Mouse (Mus musculus): ENCODE results near the gene Mphosph9. TPM values are rescaled to one million over a fixed set of nuclear protein-coding genes. Genes with fewer than 3 reads are reported as not detected.

Mphosph9 gene
- 2.2 and 2.9 TPM in 2 replicates for polyA plus RNA-seq (2015; fragmentation: Nextera tagmentation; extraction: Ambion mirVana)

- Histone ChIP-seq H3K9me3 (ENCODE audit: control insufficient read depth, low read length) (no peaks in the 10 kb centered on the region), H3K4me3 (ENCODE audit: low read depth, low read length) (peak within 1 kb of the TSS; percentile 64), H3K4me2 (replicated peaks; ENCODE audit: low read depth) (peak within 1 kb of the TSS; percentile 83), H3K36me3 (ENCODE audit: control insufficient read depth, insufficient read depth, low read length) (no peaks in the 10 kb centered on the region), H3K4me1 (replicated peaks; ENCODE audit: control insufficient read depth, insufficient read depth) (0 out of 2 replicates have a peak, but pooled peaks cover 3% of the 10 kb centered on the region), H3K27me3 (ENCODE audit: control insufficient read depth, insufficient read depth, low read length) (no peaks in the 10 kb centered on the region), H3K9ac (ENCODE audit: low read length) (peak within 1 kb of the TSS; percentile 68), H3K27ac (replicated peaks) (peak within 1 kb of the TSS; percentile 91)
- under 1% methylated on average over 72 of the region's 72 CpGs for WGBS
- ATAC-seq (ENCODE audit: low FRiP score, low TSS enrichment) (peak; percentile 97), DNase-seq (ENCODE audit: low spot score) (peak; percentile 100)
- TF ChIP-seq EP300 (optimal IDR thresholded peaks at IDR 0.05), result no peak
- TF ChIP-seq CTCF (IDR thresholded peaks at IDR 0.05; ENCODE audit: low read depth), result no peak; the same call in 1 of the 2 replicates
Measured at GRCm38 (mm10) chr5:124327510-124328364, at the start of gene Mphosph9, which contains the start of gene 2810006K23Rik. Gene Mphosph9, minus strand, starts transcription at chr5:124327972. Gene 2810006K23Rik, plus strand, starts transcription at chr5:124328089.

DNA sequence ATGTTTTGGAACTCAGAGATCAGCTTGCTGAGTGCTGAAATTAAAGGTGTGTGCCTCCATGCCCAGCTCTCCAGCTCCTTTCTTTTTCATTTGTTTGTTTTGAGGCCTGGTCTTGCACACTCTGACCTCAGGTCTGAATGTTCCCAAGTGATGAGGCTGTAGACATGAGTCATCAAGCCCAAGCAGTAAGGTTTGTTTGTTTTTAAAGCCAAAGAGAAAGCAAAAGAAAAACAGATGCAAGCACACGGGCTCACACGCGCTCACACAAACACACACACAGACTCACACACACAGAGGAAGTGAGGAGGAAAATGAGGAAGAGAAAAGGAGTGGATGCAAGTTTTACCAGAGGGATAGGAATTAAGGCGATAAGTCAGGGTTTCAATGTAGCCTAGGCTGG, 49.4 kb upstream of the Mphosph9 start:
- 79% methylated on average over 4 of the region's 4 CpGs for WGBS

DNA sequence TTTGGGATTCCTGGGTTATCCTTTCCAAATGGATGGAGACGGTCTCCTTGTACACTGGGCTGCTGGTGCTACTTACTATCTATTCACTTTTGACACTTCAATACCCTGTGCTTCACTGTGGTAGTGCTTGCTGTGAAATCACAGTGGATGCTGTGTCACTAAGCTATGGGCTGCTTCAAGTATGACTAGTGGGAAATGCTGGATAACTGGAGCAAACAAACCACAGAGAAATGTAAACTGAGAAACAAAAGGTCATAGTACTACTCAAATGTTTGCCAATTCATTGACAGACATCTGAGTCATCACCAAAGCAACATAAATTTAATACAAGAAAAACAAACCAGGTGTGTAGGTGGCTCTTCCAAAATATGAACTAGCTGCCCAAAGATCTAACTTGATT, 48.6 kb upstream of the Mphosph9 start:
- ATAC-seq (ENCODE audit: low FRiP score, low TSS enrichment), result peak; percentile 81
- no peak overlapping the region for H3K27ac ChIP-seq (replicated peaks)
- no peak overlapping the region for H3K9ac ChIP-seq (ENCODE audit: low read length)
- no peak overlapping the region for H3K4me3 ChIP-seq (ENCODE audit: low read depth, low read length)
- no peaks in the 10 kb centered on the region for H3K9me3 ChIP-seq (ENCODE audit: control insufficient read depth, low read length)
- no peaks in the 10 kb centered on the region for H3K27me3 ChIP-seq (ENCODE audit: control insufficient read depth, insufficient read depth, low read length)
- peaks cover 30% of the 10 kb centered on the region for H3K36me3 ChIP-seq (ENCODE audit: control insufficient read depth, insufficient read depth, low read length)
- no peaks in the 10 kb centered on the region for H3K4me1 ChIP-seq (replicated peaks; ENCODE audit: control insufficient read depth, insufficient read depth)
- no peak for TF ChIP-seq EP300 (optimal IDR thresholded peaks at IDR 0.05)
- no peak for TF ChIP-seq CTCF (IDR thresholded peaks at IDR 0.05; ENCODE audit: low read depth)
- H3K4me2 ChIP-seq (replicated peaks; ENCODE audit: low read depth), result no peak overlapping the region
- DNase-seq (ENCODE audit: low spot score), result no peak
- WGBS, result 91% methylated on average over 1 of the region's 1 CpGs

More for the DNA sequence above, 49.4 kb upstream of the Mphosph9 start:
- Histone ChIP-seq H3K27ac (replicated peaks) (no peak overlapping the region), H3K9ac (ENCODE audit: low read length) (no peak overlapping the region), H3K27me3 (ENCODE audit: control insufficient read depth, insufficient read depth, low read length) (no peaks in the 10 kb centered on the region), H3K9me3 (ENCODE audit: control insufficient read depth, low read length) (no peaks in the 10 kb centered on the region), H3K4me1 (replicated peaks; ENCODE audit: control insufficient read depth, insufficient read depth) (no peaks in the 10 kb centered on the region), H3K36me3 (ENCODE audit: control insufficient read depth, insufficient read depth, low read length) (peaks cover 25% of the 10 kb centered on the region), H3K4me3 (ENCODE audit: low read depth, low read length) (no peak overlapping the region), H3K4me2 (replicated peaks; ENCODE audit: low read depth) (no peak overlapping the region)
- peak; percentile 68 for ATAC-seq (ENCODE audit: low FRiP score, low TSS enrichment)
- no peak for TF ChIP-seq EP300 (optimal IDR thresholded peaks at IDR 0.05)
- TF ChIP-seq CTCF (IDR thresholded peaks at IDR 0.05; ENCODE audit: low read depth), result no peak
- DNase-seq (ENCODE audit: low spot score), result no peak

DNA sequence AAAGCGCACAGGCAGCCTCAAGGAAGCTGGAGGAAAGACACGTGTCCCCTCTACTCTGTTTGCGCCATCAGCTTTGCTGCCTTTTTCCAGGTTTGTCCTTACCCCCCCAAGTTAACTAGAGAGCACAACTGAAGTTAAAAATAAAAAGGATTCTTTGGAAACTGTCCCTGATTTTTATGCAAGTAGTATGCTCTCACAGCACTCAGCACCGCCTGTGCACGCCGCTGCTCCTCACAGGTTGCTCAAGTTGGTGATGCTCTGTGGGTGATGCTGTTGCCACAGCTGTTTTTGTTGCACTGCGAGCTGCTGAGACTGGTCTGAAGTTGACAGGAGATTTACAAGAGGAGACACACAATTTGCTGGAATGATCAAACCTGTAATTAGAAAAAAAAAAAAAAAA, 46.5 kb upstream of the Mphosph9 start:
- Histone ChIP-seq H3K27ac (replicated peaks) (no peak overlapping the region), H3K4me2 (replicated peaks; ENCODE audit: low read depth) (no peak overlapping the region), H3K9ac (ENCODE audit: low read length) (no peak overlapping the region), H3K27me3 (ENCODE audit: control insufficient read depth, insufficient read depth, low read length) (no peaks in the 10 kb centered on the region), H3K4me1 (replicated peaks; ENCODE audit: control insufficient read depth, insufficient read depth) (no peaks in the 10 kb centered on the region), H3K36me3 (ENCODE audit: control insufficient read depth, insufficient read depth, low read length) (peaks cover 39% of the 10 kb centered on the region), H3K4me3 (ENCODE audit: low read depth, low read length) (no peak overlapping the region), H3K9me3 (ENCODE audit: control insufficient read depth, low read length) (no peaks in the 10 kb centered on the region)
- DNase-seq (ENCODE audit: low spot score), result no peak
- no peak for ATAC-seq (ENCODE audit: low FRiP score, low TSS enrichment)
- WGBS, result 97% methylated on average over 7 of the region's 7 CpGs
- TF ChIP-seq EP300 (optimal IDR thresholded peaks at IDR 0.05), result no peak
- no peak for TF ChIP-seq CTCF (IDR thresholded peaks at IDR 0.05; ENCODE audit: low read depth)

DNA sequence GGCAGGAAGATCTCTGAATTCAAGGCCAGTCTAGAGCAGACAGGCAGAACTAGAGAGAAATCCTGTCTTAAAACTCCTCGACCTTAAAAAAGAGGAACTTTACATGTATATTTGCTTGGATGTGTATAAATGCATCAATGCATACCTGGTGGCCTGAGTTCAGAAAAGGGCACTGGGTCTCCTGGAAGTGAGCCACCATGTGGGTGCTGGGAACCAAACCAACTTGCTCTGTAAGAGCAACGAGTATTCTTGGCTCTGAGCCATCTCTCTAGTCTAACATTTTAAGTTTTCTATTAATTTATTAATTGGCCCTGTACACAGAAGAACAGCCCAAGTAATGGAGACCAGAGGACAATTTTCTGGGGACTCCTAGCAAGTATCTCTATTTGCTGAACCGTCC, 38.9 kb upstream of the Mphosph9 start:
- H3K4me2 ChIP-seq (replicated peaks; ENCODE audit: low read depth), result no peak overlapping the region
- no peak overlapping the region for H3K9ac ChIP-seq (ENCODE audit: low read length)
- H3K36me3 ChIP-seq (ENCODE audit: control insufficient read depth, insufficient read depth, low read length), result peaks cover 15% of the 10 kb centered on the region; the same call in 1 of the 2 replicates
- no peaks in the 10 kb centered on the region for H3K9me3 ChIP-seq (ENCODE audit: control insufficient read depth, low read length)
- no peak for ATAC-seq (ENCODE audit: low FRiP score, low TSS enrichment)
- no peaks in the 10 kb centered on the region for H3K4me1 ChIP-seq (replicated peaks; ENCODE audit: control insufficient read depth, insufficient read depth)
- H3K27me3 ChIP-seq (ENCODE audit: control insufficient read depth, insufficient read depth, low read length), result no peaks in the 10 kb centered on the region
- no peak for DNase-seq (ENCODE audit: low spot score)
- no peak for TF ChIP-seq CTCF (IDR thresholded peaks at IDR 0.05; ENCODE audit: low read depth)
- no peak for TF ChIP-seq EP300 (optimal IDR thresholded peaks at IDR 0.05)
- 56% methylated on average over 3 of the region's 3 CpGs for WGBS
- H3K27ac ChIP-seq (replicated peaks), result no peak overlapping the region
- no peak overlapping the region for H3K4me3 ChIP-seq (ENCODE audit: low read depth, low read length)

- TF ChIP-seq EP300 (optimal IDR thresholded peaks at IDR 0.05) (no peak), CTCF (IDR thresholded peaks at IDR 0.05; ENCODE audit: low read depth) (no peak)
- no peaks in the 10 kb centered on the region for H3K9me3 ChIP-seq (ENCODE audit: control insufficient read depth, low read length)
- 94% methylated on average over 2 of the region's 2 CpGs for WGBS
- no peak overlapping the region for H3K27ac ChIP-seq (replicated peaks)
- no peak overlapping the region for H3K4me3 ChIP-seq (ENCODE audit: low read depth, low read length)
- peaks cover 12% of the 10 kb centered on the region; the same call in 1 of the 2 replicates for H3K36me3 ChIP-seq (ENCODE audit: control insufficient read depth, insufficient read depth, low read length)
- DNase-seq (ENCODE audit: low spot score), result no peak
- no peaks in the 10 kb centered on the region for H3K27me3 ChIP-seq (ENCODE audit: control insufficient read depth, insufficient read depth, low read length)
- H3K4me2 ChIP-seq (replicated peaks; ENCODE audit: low read depth), result no peak overlapping the region
- ATAC-seq (ENCODE audit: low FRiP score, low TSS enrichment), result no peak
- H3K4me1 ChIP-seq (replicated peaks; ENCODE audit: control insufficient read depth, insufficient read depth), result no peaks in the 10 kb centered on the region
- no peak overlapping the region for H3K9ac ChIP-seq (ENCODE audit: low read length)
Measured at GRCm38 (mm10) chr5:124365754-124366153, 38.0 kb upstream of the Mphosph9 start.
